Mouse (Mus musculus) ZHBTc4 (cell line): ENCODE measurements around the gene Pi4k2b.
"Not testable (repeated sequence)": the region's sequence is repeated elsewhere in the genome, so short reads cannot be mapped to it uniquely, and the experiment has no call there.

Experiments used
- DNase-seq: peaks from one replicate; pipeline ENCODE4 v3.0.0-alpha.2; 2011; ENCODE audit warnings: low read depth, low spot score

The Pi4k2b gene

GRCm38 (mm10) chr5:52741391-52742111, at the start of gene Pi4k2b:
TSS of gene Pi4k2b (plus strand) at chr5:52741574.
- peak; percentile 82 for DNase-seq

- no peak for DNase-seq
Measured at GRCm38 (mm10) chr5:52697291-52697690, 44.1 kb upstream of the Pi4k2b start.

GRCm38 (mm10) chr5:52697882-52698440, 43.4 kb upstream of the Pi4k2b start:
- not testable (repeated sequence) for DNase-seq

- DNase-seq, result no peak
Measured at GRCm38 (mm10) chr5:52704562-52704961, 36.8 kb upstream of the Pi4k2b start.

- no peak for DNase-seq
Measured at GRCm38 (mm10) chr5:52712704-52713103, 28.7 kb upstream of the Pi4k2b start.

GRCm38 (mm10) chr5:52716742-52717448, 24.5 kb upstream of the Pi4k2b start:
- DNase-seq, result no peak

- DNase-seq, result no peak
Measured at GRCm38 (mm10) chr5:52721003-52721402, 20.4 kb upstream of the Pi4k2b start.

- DNase-seq, result no peak
Measured at GRCm38 (mm10) chr5:52727747-52728146, 13.6 kb upstream of the Pi4k2b start.

GRCm38 (mm10) chr5:52732811-52733210, 8.6 kb upstream of the Pi4k2b start:
- peak; percentile 12 for DNase-seq

GRCm38 (mm10) chr5:52736046-52736445, 5.3 kb upstream of the Pi4k2b start:
- DNase-seq, result no peak

GRCm38 (mm10) chr5:52742112-52742813, 889 bp downstream of the Pi4k2b start:
- DNase-seq, result peak; percentile 57

GRCm38 (mm10) chr5:52743231-52743630, 1.9 kb downstream of the Pi4k2b start:
- no peak for DNase-seq

GRCm38 (mm10) chr5:52746920-52747319, 5.5 kb downstream of the Pi4k2b start:
- DNase-seq, result no peak

- no peak for DNase-seq
Measured at GRCm38 (mm10) chr5:52748732-52749131, 7.4 kb downstream of the Pi4k2b start.

GRCm38 (mm10) chr5:52753146-52753545, 11.8 kb downstream of the Pi4k2b start:
- DNase-seq, result no peak

- no peak for DNase-seq
Measured at GRCm38 (mm10) chr5:52754196-52754595, 12.8 kb downstream of the Pi4k2b start.

GRCm38 (mm10) chr5:52755337-52755736, 14.0 kb downstream of the Pi4k2b start:
- no peak for DNase-seq

- DNase-seq, result no peak
Measured at GRCm38 (mm10) chr5:52755989-52756388, 14.6 kb downstream of the Pi4k2b start.

- DNase-seq, result no peak
Measured at GRCm38 (mm10) chr5:52762586-52762985, 21.2 kb downstream of the Pi4k2b start.

- no peak for DNase-seq
Measured at GRCm38 (mm10) chr5:52774267-52774666, 32.9 kb downstream of the Pi4k2b start.

GRCm38 (mm10) chr5:52775237-52775636, 33.9 kb downstream of the Pi4k2b start, which contains the start of gene Zcchc4:
TSS of gene Zcchc4 (plus strand) at chr5:52775409.
- no peak for DNase-seq
